Mouse (Mus musculus): ENCODE measurements at regions not wholly inside any gene's neighbourhood (a gene's known extent, or its start where the extent isn't known, plus 50 kb on each side); places are given as distances from the start of the nearest gene placed in this dataset.

- no peaks in the 10 kb centered on the region for H3K27me3 ChIP-seq (ENCODE audit: control insufficient read depth, insufficient read depth, low read length)
- H3K4me1 ChIP-seq (ENCODE audit: control insufficient read depth, insufficient read depth, low read length) = no peaks in the 10 kb centered on the region
- H3K27ac ChIP-seq (ENCODE audit: control insufficient read depth, insufficient read depth, low read depth, low read length) = no peak overlapping the region
- no peak for TF ChIP-seq CTCF (IDR thresholded peaks at IDR 0.05; ENCODE audit: control insufficient read depth, insufficient read depth, insufficient replicate concordance, low read depth, low read length)
- TF ChIP-seq POLR2A (IDR thresholded peaks at IDR 0.05; ENCODE audit: control insufficient read depth, low read depth, low read length) = no peak
- H3K36me3 ChIP-seq (ENCODE audit: control insufficient read depth, insufficient read depth, low read length) = no peaks in the 10 kb centered on the region
- H3K4me3 ChIP-seq (ENCODE audit: control insufficient read depth, low read depth, low read length) = no peak overlapping the region
Observed at GRCm38 (mm10) chr9:27640611-27641010, 150.0 kb upstream of the Opcml start.

- Histone ChIP-seq H3K27ac (ENCODE audit: control insufficient read depth, insufficient read depth, low read depth, low read length) (no peak overlapping the region), H3K4me3 (ENCODE audit: control insufficient read depth, low read depth, low read length) (no peak overlapping the region), H3K27me3 (ENCODE audit: control insufficient read depth, insufficient read depth, low read length) (no peaks in the 10 kb centered on the region), H3K36me3 (ENCODE audit: control insufficient read depth, insufficient read depth, low read length) (no peaks in the 10 kb centered on the region), H3K4me1 (ENCODE audit: control insufficient read depth, insufficient read depth, low read length) (no peaks in the 10 kb centered on the region)
- TF ChIP-seq CTCF (IDR thresholded peaks at IDR 0.05; ENCODE audit: control insufficient read depth, insufficient read depth, insufficient replicate concordance, low read depth, low read length) = no peak
Observed at GRCm38 (mm10) chr9:27643312-27643711, 147.3 kb upstream of the Opcml start.

- TF ChIP-seq CTCF (IDR thresholded peaks at IDR 0.05; ENCODE audit: control insufficient read depth, insufficient read depth, insufficient replicate concordance, low read depth, low read length) (no peak), POLR2A (IDR thresholded peaks at IDR 0.05; ENCODE audit: control insufficient read depth, low read depth, low read length) (no peak)
- Histone ChIP-seq H3K27ac (ENCODE audit: control insufficient read depth, insufficient read depth, low read depth, low read length) (no peak overlapping the region), H3K36me3 (ENCODE audit: control insufficient read depth, insufficient read depth, low read length) (no peaks in the 10 kb centered on the region), H3K4me3 (ENCODE audit: control insufficient read depth, low read depth, low read length) (no peak overlapping the region), H3K27me3 (ENCODE audit: control insufficient read depth, insufficient read depth, low read length) (no peaks in the 10 kb centered on the region), H3K4me1 (ENCODE audit: control insufficient read depth, insufficient read depth, low read length) (no peaks in the 10 kb centered on the region)
Observed at GRCm38 (mm10) chr9:27643916-27644315, 146.7 kb upstream of the Opcml start.

GRCm38 (mm10) chr9:27645435-27645834, 145.1 kb upstream of the Opcml start:
- Histone ChIP-seq H3K27me3 (ENCODE audit: control insufficient read depth, insufficient read depth, low read length) (no peaks in the 10 kb centered on the region), H3K36me3 (ENCODE audit: control insufficient read depth, insufficient read depth, low read length) (no peaks in the 10 kb centered on the region), H3K4me1 (ENCODE audit: control insufficient read depth, insufficient read depth, low read length) (no peaks in the 10 kb centered on the region), H3K27ac (ENCODE audit: control insufficient read depth, insufficient read depth, low read depth, low read length) (no peak overlapping the region), H3K4me3 (ENCODE audit: control insufficient read depth, low read depth, low read length) (no peak overlapping the region)
- TF ChIP-seq CTCF (IDR thresholded peaks at IDR 0.05; ENCODE audit: control insufficient read depth, insufficient read depth, insufficient replicate concordance, low read depth, low read length) (no peak), POLR2A (IDR thresholded peaks at IDR 0.05; ENCODE audit: control insufficient read depth, low read depth, low read length) (no peak)

- TF ChIP-seq CTCF (IDR thresholded peaks at IDR 0.05; ENCODE audit: control insufficient read depth, insufficient read depth, insufficient replicate concordance, low read depth, low read length) (no peak), POLR2A (IDR thresholded peaks at IDR 0.05; ENCODE audit: control insufficient read depth, low read depth, low read length) (no peak)
- no peak overlapping the region for H3K27ac ChIP-seq (ENCODE audit: control insufficient read depth, insufficient read depth, low read depth, low read length)
- no peaks in the 10 kb centered on the region for H3K36me3 ChIP-seq (ENCODE audit: control insufficient read depth, insufficient read depth, low read length)
- H3K27me3 ChIP-seq (ENCODE audit: control insufficient read depth, insufficient read depth, low read length) = no peaks in the 10 kb centered on the region
- no peaks in the 10 kb centered on the region for H3K4me1 ChIP-seq (ENCODE audit: control insufficient read depth, insufficient read depth, low read length)
- H3K4me3 ChIP-seq (ENCODE audit: control insufficient read depth, low read depth, low read length) = no peak overlapping the region
Observed at GRCm38 (mm10) chr9:27646100-27646499, 144.5 kb upstream of the Opcml start.

- Histone ChIP-seq H3K27ac (ENCODE audit: control insufficient read depth, insufficient read depth, low read depth, low read length) (no peak overlapping the region), H3K27me3 (ENCODE audit: control insufficient read depth, insufficient read depth, low read length) (no peaks in the 10 kb centered on the region), H3K36me3 (ENCODE audit: control insufficient read depth, insufficient read depth, low read length) (no peaks in the 10 kb centered on the region), H3K4me3 (ENCODE audit: control insufficient read depth, low read depth, low read length) (no peak overlapping the region), H3K4me1 (ENCODE audit: control insufficient read depth, insufficient read depth, low read length) (no peaks in the 10 kb centered on the region)
- TF ChIP-seq POLR2A (IDR thresholded peaks at IDR 0.05; ENCODE audit: control insufficient read depth, low read depth, low read length) (no peak), CTCF (IDR thresholded peaks at IDR 0.05; ENCODE audit: control insufficient read depth, insufficient read depth, insufficient replicate concordance, low read depth, low read length) (no peak)
Observed at GRCm38 (mm10) chr9:27646956-27647355, 143.6 kb upstream of the Opcml start.

GRCm38 (mm10) chr9:27658001-27658400, 132.6 kb upstream of the Opcml start:
- Histone ChIP-seq H3K4me3 (ENCODE audit: control insufficient read depth, low read depth, low read length) (no peak overlapping the region), H3K36me3 (ENCODE audit: control insufficient read depth, insufficient read depth, low read length) (no peaks in the 10 kb centered on the region), H3K4me1 (ENCODE audit: control insufficient read depth, insufficient read depth, low read length) (no peaks in the 10 kb centered on the region), H3K27ac (ENCODE audit: control insufficient read depth, insufficient read depth, low read depth, low read length) (no peak overlapping the region), H3K27me3 (ENCODE audit: control insufficient read depth, insufficient read depth, low read length) (no peaks in the 10 kb centered on the region)
- no peak for TF ChIP-seq CTCF (IDR thresholded peaks at IDR 0.05; ENCODE audit: control insufficient read depth, insufficient read depth, insufficient replicate concordance, low read depth, low read length)
- no peak for TF ChIP-seq POLR2A (IDR thresholded peaks at IDR 0.05; ENCODE audit: control insufficient read depth, low read depth, low read length)
